10 mouse cellular contexts compared by ENCODE assay signal in genomic region chr3:95427117-95427890, GRCm38 (mm10). TPM values are rescaled to one million over a fixed set of nuclear protein-coding genes. Genes with fewer than 3 reads are reported as not detected.
A peak's percentile ranks its signal among the peaks of the same experiment; 100 is the strongest.
DNase-seq lines count a peak whose midpoint lies in the region; ATAC-seq and TF ChIP-seq lines count a peak whose summit lies in the region.
"Not testable (repeated sequence)": the region's sequence is repeated elsewhere in the genome, so short reads cannot be mapped to it uniquely, and the experiment has no call there.
"Had no signal": no experiment of that assay in that cellular context is flagged by ENCODE, and none has a peak within 500 bp of the region (broad histone marks: within the 10 kb centered on the region; RNA-seq: fewer than 3 reads in every experiment).

No protein-coding gene starts in this region.

- not testable (repeated sequence) for H3K27ac ChIP-seq in cortical plate, adult 2 months (ENCODE audit: insufficient read depth, low read length); forebrain, embryonic 13.5 days; heart, embryonic 15.5 days; intestine, embryonic 16.5 days (ENCODE audit: low read length); liver, adult 2 months (replicated peaks; ENCODE audit: insufficient read depth, low read depth, low read length); neural tube, embryonic 15.5 days (replicated peaks)

- ATAC-seq in CD4-positive, CD25-positive, alpha-beta regulatory T cell, adult 4 months: peak; percentile 57
- peak; percentile 59 for ATAC-seq in forebrain, embryonic 13.5 days
- peak; percentile 66 for ATAC-seq in heart, embryonic 15.5 days (replicated peaks; ENCODE audit: insufficient number of reproducible peaks, insufficient read depth, low FRiP score, low read depth)
- peak; percentile 72 for ATAC-seq in intestine, embryonic 16.5 days
- peak; percentile 84 for ATAC-seq in megakaryocyte-erythroid progenitor cell, adult 5-6 weeks (replicated peaks; ENCODE audit: low FRiP score, low TSS enrichment, poor library complexity, severe bottlenecking)
- ATAC-seq in neural tube, embryonic 15.5 days (ENCODE audit: low FRiP score): peak; percentile 73

- H3K27me3 ChIP-seq in forebrain, embryonic 13.5 days; heart, embryonic 15.5 days; intestine, embryonic 16.5 days (replicated peaks; ENCODE audit: control insufficient read depth, insufficient read depth, low read length); liver, adult 2 months (ENCODE audit: control insufficient read depth, insufficient read depth, low read length); neural tube, embryonic 15.5 days (replicated peaks): not testable (repeated sequence)

- not testable (repeated sequence) for DNase-seq in liver, adult 2 months (ENCODE audit: extremely low read depth, low read depth, low spot score)

- H3K9me3 ChIP-seq in forebrain, embryonic 13.5 days (replicated peaks); heart, embryonic 15.5 days (replicated peaks); intestine, embryonic 16.5 days (ENCODE audit: control insufficient read depth, low read length); neural tube, embryonic 15.5 days (replicated peaks): not testable (repeated sequence)

- not testable (repeated sequence) for H3K4me1 ChIP-seq in cortical plate, adult 2 months (ENCODE audit: control insufficient read depth, insufficient read depth, low read length); forebrain, embryonic 13.5 days; heart, embryonic 15.5 days (replicated peaks); intestine, embryonic 16.5 days (ENCODE audit: control insufficient read depth, insufficient read depth, low read length); liver, adult 2 months (ENCODE audit: control insufficient read depth, insufficient read depth, low read length); neural tube, embryonic 15.5 days

- H3K79me2 ChIP-seq in liver, adult 2 months (ENCODE audit: control insufficient read depth, insufficient read depth, low read length): not testable (repeated sequence)

- not testable (repeated sequence) for TF ChIP-seq CTCF in cortical plate, adult 2 months (IDR thresholded peaks at IDR 0.05; ENCODE audit: extremely low read depth, insufficient read depth, low read length); liver, adult 2 months (IDR thresholded peaks at IDR 0.05; ENCODE audit: low read depth, low read length)

- not testable (repeated sequence) for H3K9ac ChIP-seq in forebrain, embryonic 13.5 days; heart, embryonic 15.5 days; liver, adult 2 months (ENCODE audit: low read depth, low read length); neural tube, embryonic 15.5 days (replicated peaks)
- H3K9ac ChIP-seq in intestine, embryonic 16.5 days (ENCODE audit: low read depth, low read length): 0 out of 2 replicates have a peak overlapping the region, but pooled peaks have one; percentile 33

- WGBS in forebrain, embryonic 13.5 days: 62% methylated on average over 10 of the region's 33 CpGs
- 28% methylated on average over 14 of the region's 33 CpGs for WGBS in heart, embryonic 15.5 days
- WGBS in intestine, embryonic 16.5 days: 48% methylated on average over 6 of the region's 33 CpGs
- WGBS in liver, adult 2 months: 38% methylated on average over 12 of the region's 33 CpGs
- WGBS in neural tube, embryonic 15.5 days: 51% methylated on average over 10 of the region's 33 CpGs

- H3K36me3 ChIP-seq in forebrain, embryonic 13.5 days (ENCODE audit: poor library complexity, severe bottlenecking); heart, embryonic 15.5 days; intestine, embryonic 16.5 days (ENCODE audit: control insufficient read depth, insufficient read depth, low read length); liver, adult 2 months (ENCODE audit: control insufficient read depth, insufficient read depth, low read length); neural tube, embryonic 15.5 days: not testable (repeated sequence)

- H3K4me2 ChIP-seq in forebrain, embryonic 13.5 days: peak overlapping the region; percentile 49
- H3K4me2 ChIP-seq in heart, embryonic 15.5 days: peak overlapping the region; percentile 65
- peak overlapping the region; percentile 57 for H3K4me2 ChIP-seq in intestine, embryonic 16.5 days (ENCODE audit: low read depth, low read length)
- H3K4me2 ChIP-seq in neural tube, embryonic 15.5 days: peak overlapping the region; percentile 51

- peak overlapping the region; percentile 18 for H3K4me3 ChIP-seq in cortical plate, adult 2 months (ENCODE audit: insufficient read depth, low read length)
- H3K4me3 ChIP-seq in forebrain, embryonic 13.5 days: peak overlapping the region; percentile 24
- peak overlapping the region; percentile 40 for H3K4me3 ChIP-seq in heart, embryonic 15.5 days
- peak overlapping the region; percentile 36 for H3K4me3 ChIP-seq in intestine, embryonic 16.5 days (ENCODE audit: low read length)
- peak overlapping the region; percentile 18; the same call in 1 of the 2 replicates for H3K4me3 ChIP-seq in liver, adult 2 months (ENCODE audit: insufficient read depth, low read depth, low read length)
- H3K4me3 ChIP-seq in neural tube, embryonic 15.5 days (replicated peaks): peak overlapping the region; percentile 23

- not testable (repeated sequence) for TF ChIP-seq POLR2A in cortical plate, adult 2 months (IDR thresholded peaks at IDR 0.05; ENCODE audit: extremely low read depth, insufficient read depth, low read length); liver, adult 2 months (IDR thresholded peaks at IDR 0.05; ENCODE audit: extremely low read depth, insufficient read depth, low read length)

RNA-seq across cellular contexts. Expression of gene Arnt, which starts 6.9 kb away (rescaled TPM):
- 10 to 100 TPM; 38.3 to 49.0 TPM for polyA plus RNA-seq in CD4-positive, CD25-positive, alpha-beta regulatory T cell, adult 4 months (2017; shearing (Covaris generic))
- polyA plus RNA-seq in cortical plate, adult 2 months (2012; rRNA removed): 42.3 and 47.6 TPM in 2 replicates
- polyA plus RNA-seq in forebrain, embryonic 13.5 days (2015; fragmentation: Nextera tagmentation; extraction: Ambion mirVana): 24.8 and 28.1 TPM in 2 replicates
- 30.4 and 33.2 TPM in 2 replicates for polyA plus RNA-seq in heart, embryonic 15.5 days (2015; fragmentation: Nextera tagmentation; extraction: Ambion mirVana)
- 30.8 and 31.9 TPM in 2 replicates for polyA plus RNA-seq in intestine, embryonic 16.5 days (2015; fragmentation: Nextera tagmentation; extraction: Ambion mirVana)
- 23.6 and 24.3 TPM in 2 replicates for total RNA-seq in liver, adult 2 months (2014; rRNA removed)
- 14.2 and 20.8 TPM in 2 replicates for polyA plus RNA-seq in liver, adult 2 months (2012; rRNA removed)
- 40.1 and 44.7 TPM in 2 replicates for total RNA-seq in megakaryocyte-erythroid progenitor cell, adult 5-6 weeks (2014; fragmentation: Nextera tagmentation)
- 15.3 and 30.4 TPM in 2 replicates for total RNA-seq in megakaryocyte-erythroid progenitor cell, adult 5-6 weeks (2017)
- polyA plus RNA-seq in neural tube, embryonic 15.5 days (2015; fragmentation: Nextera tagmentation; extraction: Ambion mirVana): 14.2 and 20.5 TPM in 2 replicates

RNA-seq across cellular contexts. Expression of gene 4930558C23Rik, which starts 24.7 kb away (rescaled TPM):
- not detected for polyA plus RNA-seq in CD4-positive, CD25-positive, alpha-beta regulatory T cell, adult 4 months (2017; shearing (Covaris generic))
- not detected in 2 replicates for polyA plus RNA-seq in cortical plate, adult 2 months (2012; rRNA removed)
- polyA plus RNA-seq in forebrain, embryonic 13.5 days (2015; fragmentation: Nextera tagmentation; extraction: Ambion mirVana): not detected in 2 replicates
- polyA plus RNA-seq in heart, embryonic 15.5 days (2015; fragmentation: Nextera tagmentation; extraction: Ambion mirVana): not detected in 2 replicates
- polyA plus RNA-seq in intestine, embryonic 16.5 days (2015; fragmentation: Nextera tagmentation; extraction: Ambion mirVana): not detected in 2 replicates
- not detected in 2 replicates for total RNA-seq in liver, adult 2 months (2014; rRNA removed)
- not detected in 2 replicates for polyA plus RNA-seq in liver, adult 2 months (2012; rRNA removed)
- not detected in 2 replicates for total RNA-seq in megakaryocyte-erythroid progenitor cell, adult 5-6 weeks (2014; fragmentation: Nextera tagmentation)
- not detected in 2 replicates for total RNA-seq in megakaryocyte-erythroid progenitor cell, adult 5-6 weeks (2017)
- not detected in 2 replicates for polyA plus RNA-seq in neural tube, embryonic 15.5 days (2015; fragmentation: Nextera tagmentation; extraction: Ambion mirVana)
- total RNA-seq: heart, postnatal 25 days; left cerebral cortex, postnatal 25 days had no signal
